Comparison of ENCODE assay signal across 13 mouse cellular contexts in the genomic region with DNA sequence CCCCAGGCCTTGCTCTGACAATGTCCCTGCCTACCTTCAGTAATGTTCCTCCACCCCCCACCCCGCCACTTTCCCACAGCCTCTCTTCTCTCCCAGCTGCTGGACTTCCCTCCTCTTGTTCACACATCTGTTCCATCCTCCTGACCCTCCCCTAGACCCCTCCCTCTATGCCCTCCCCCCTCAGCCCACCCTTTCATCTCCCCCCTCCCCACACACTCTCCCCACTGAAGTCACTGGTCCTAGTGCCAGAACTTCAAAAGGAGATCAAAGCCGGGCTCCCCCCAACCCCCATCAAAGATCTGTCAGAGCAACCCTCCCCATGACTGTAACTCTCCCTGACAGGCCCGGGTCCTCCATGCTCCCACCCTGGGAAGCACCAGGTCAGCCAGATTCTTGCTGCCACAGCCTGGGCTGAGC.
DNase-seq lines count a peak whose midpoint lies in the region; ATAC-seq and TF ChIP-seq lines count a peak whose summit lies in the region.
"Had no signal": no experiment of that assay in that cellular context is flagged by ENCODE, and none has a peak within 500 bp of the region (broad histone marks: within the 10 kb centered on the region; RNA-seq: fewer than 3 reads in every experiment).

No protein-coding gene starts in this region.

- H3K36me3 ChIP-seq in heart, embryonic 15.5 days, result no peaks in the 10 kb centered on the region
- no peaks in the 10 kb centered on the region for H3K36me3 ChIP-seq in lung, postnatal 0 days (ENCODE audit: insufficient read depth, low read length)
- H3K36me3 ChIP-seq: liver, embryonic 13.5 days had no signal

- H3K27ac ChIP-seq in heart, embryonic 15.5 days, result no peak overlapping the region
- no peak overlapping the region for H3K27ac ChIP-seq in lung, postnatal 0 days (ENCODE audit: low read length)
- H3K27ac ChIP-seq: liver, embryonic 13.5 days had no signal

- ATAC-seq in heart, embryonic 15.5 days (replicated peaks; ENCODE audit: insufficient number of reproducible peaks, insufficient read depth, low FRiP score, low read depth), result 0 out of 2 replicates have a peak, but pooled peaks have one; percentile 13
- ATAC-seq in lung, postnatal 0 days, result peak; percentile 64
- ATAC-seq: intestine, postnatal 0 days had no signal

- H3K4me2 ChIP-seq in heart, embryonic 15.5 days, result no peak overlapping the region
- no peak overlapping the region for H3K4me2 ChIP-seq in lung, postnatal 0 days (replicated peaks; ENCODE audit: low read depth, low read length)
- H3K4me2 ChIP-seq: liver, embryonic 13.5 days had no signal

- 10% methylated on average over 3 of the region's 3 CpGs for WGBS in heart, embryonic 15.5 days
- WGBS in lung, postnatal 0 days, result 0% methylated on average over 2 of the region's 3 CpGs

- H3K9me3 ChIP-seq in heart, embryonic 15.5 days (replicated peaks), result no peaks in the 10 kb centered on the region
- no peaks in the 10 kb centered on the region for H3K9me3 ChIP-seq in lung, postnatal 0 days (ENCODE audit: low read length)
- H3K9me3 ChIP-seq: liver, embryonic 13.5 days had no signal

- peaks cover 51% of the 10 kb centered on the region for H3K27me3 ChIP-seq in heart, embryonic 15.5 days
- H3K27me3 ChIP-seq in lung, postnatal 0 days (replicated peaks; ENCODE audit: insufficient read depth, low read length), result peaks cover 7% of the 10 kb centered on the region; the same call in 1 of the 2 replicates

- H3K4me1 ChIP-seq in heart, embryonic 15.5 days (replicated peaks), result peaks cover 4% of the 10 kb centered on the region; the same call in 1 of the 2 replicates
- no peaks in the 10 kb centered on the region for H3K4me1 ChIP-seq in lung, postnatal 0 days (ENCODE audit: insufficient read depth, low read depth, low read length)
- H3K4me1 ChIP-seq: liver, embryonic 13.5 days had no signal

- TF ChIP-seq EP300 in lung, postnatal 0 days (IDR thresholded peaks at IDR 0.05), result no peak

- DNase-seq in heart, adult 9 months (ENCODE audit: low spot score in 2 of 2), result no peak
- peak; percentile 51 for DNase-seq in retina, postnatal 1 day
- no peak for DNase-seq in retina, embryonic 14.5 days (ENCODE audit: low spot score)
- DNase-seq in lung, postnatal 0 days (ENCODE audit: low spot score), result peak; percentile 12
- DNase-seq in yolk sac, embryonic 10.5 days (ENCODE audit: low spot score), result peak; percentile 18
- DNase-seq in ovary, adult 18-20 months (ENCODE audit: low spot score), result no peak
- no peak for DNase-seq in cerebellum, postnatal 14 days
- DNase-seq: cerebellum, adult 2 months; heart, postnatal 10 days; liver, embryonic 13.5 days; thymus, postnatal 14 days had no signal

- H3K4me3 ChIP-seq in heart, embryonic 15.5 days, result no peak overlapping the region
- H3K4me3 ChIP-seq in lung, postnatal 0 days (ENCODE audit: low read depth, low read length), result no peak overlapping the region
- H3K4me3 ChIP-seq: liver, embryonic 13.5 days had no signal

- no peak overlapping the region for H3K9ac ChIP-seq in heart, embryonic 15.5 days
- no peak overlapping the region for H3K9ac ChIP-seq in lung, postnatal 0 days (replicated peaks; ENCODE audit: low read depth)
- H3K9ac ChIP-seq: liver, embryonic 13.5 days had no signal

- no peak for TF ChIP-seq CTCF in lung, postnatal 0 days (IDR thresholded peaks at IDR 0.05)

Comparison
In these comparisons a context has a peak if more than half of its experiments do, and no peak if none do; other contexts are left out.
1. DNase-seq: peak in retina, postnatal 1 day (single experiment), lung, postnatal 0 days (single experiment) and yolk sac, embryonic 10.5 days (single experiment); none in heart, adult 9 months (0 of 2), retina, embryonic 14.5 days (single experiment), ovary, adult 18-20 months (single experiment) and cerebellum, postnatal 14 days (0 of 2).